Mouse (Mus musculus): ENCODE data around the gene Defa37.
"Not testable (repeated sequence)": the region's sequence is repeated elsewhere in the genome, so short reads cannot be mapped to it uniquely, and the experiment has no call there.

- TF ChIP-seq CTCF (IDR thresholded peaks at IDR 0.05; ENCODE audit: control insufficient read depth, insufficient read depth, insufficient read length); FOSL1 (IDR thresholded peaks at IDR 0.05; ENCODE audit: insufficient read depth, low read length, poor library complexity, severe bottlenecking); MAX (IDR thresholded peaks at IDR 0.05); MYOD1 (IDR thresholded peaks at IDR 0.05; ENCODE audit: control insufficient read depth, insufficient read length, low read depth); USF1 (IDR thresholded peaks at IDR 0.05; ENCODE audit: low read depth): not testable (repeated sequence)
Observed at GRCm38 (mm10) chr8:21565086-21565485, at the start of gene Defa37.

Data from C2C12 (cell line).